Mouse (Mus musculus) A20 (cell line): ENCODE data around the gene Spc25.

Experiments used
- DNase-seq: peaks from one replicate; pipeline ENCODE4 v3.0.0-alpha.2; 2011; ENCODE audit warnings: low read depth, low spot score

Spc25 gene

GRCm38 (mm10) chr2:69187990-69188389, 18.0 kb downstream of the Spc25 start:
- no peak for DNase-seq

GRCm38 (mm10) chr2:69179721-69180120, 26.3 kb downstream of the Spc25 start:
- no peak for DNase-seq

DNA sequence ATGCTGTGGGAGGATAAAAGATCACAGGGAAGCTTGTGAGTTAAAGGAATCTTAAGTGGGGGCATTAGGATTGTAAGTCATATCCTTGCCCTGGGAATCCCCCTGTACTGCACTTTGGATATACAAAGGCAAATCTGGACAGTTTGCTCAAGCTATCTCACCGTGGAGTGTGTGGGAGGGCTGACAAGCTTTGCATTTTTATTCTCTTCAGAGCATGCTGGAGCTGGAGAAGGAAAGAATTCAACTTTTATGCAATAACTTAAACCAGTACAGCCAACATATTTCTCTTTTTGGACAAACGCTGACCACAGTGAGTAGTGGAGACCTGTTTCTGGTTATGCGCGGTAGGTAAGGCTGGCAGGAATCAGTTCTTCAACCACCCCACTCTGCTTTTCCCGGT, 30.7 kb downstream of the Spc25 start:
- DNase-seq, result no peak

GRCm38 (mm10) chr2:69170395-69171077, 35.5 kb downstream of the Spc25 start:
- DNase-seq, result no peak

GRCm38 (mm10) chr2:69158907-69159306, 47.1 kb downstream of the Spc25 start:
- no peak for DNase-seq

GRCm38 (mm10) chr2:69156283-69156682, 49.7 kb downstream of the Spc25 start:
- DNase-seq, result no peak

DNA sequence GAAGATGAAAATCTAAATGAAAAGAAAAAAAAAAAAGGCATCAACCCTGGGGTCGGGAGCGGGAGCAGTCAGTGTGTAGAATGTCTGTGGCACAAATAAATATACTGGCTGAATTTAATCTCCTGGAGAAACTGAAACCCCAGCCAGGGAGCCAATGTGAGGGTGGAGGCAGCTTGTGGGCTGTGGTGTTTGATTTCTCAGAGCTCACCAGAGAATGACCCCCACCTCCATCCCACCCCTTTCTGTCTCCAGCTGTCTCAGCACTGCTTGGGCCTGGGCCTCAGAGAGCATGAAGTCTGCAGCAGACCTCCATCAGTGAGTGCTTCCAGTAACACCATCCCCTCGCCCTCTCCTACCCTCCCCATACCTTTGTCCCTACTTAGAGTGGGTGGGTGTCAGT, 50.1 kb downstream of the Spc25 start:
- no peak for DNase-seq

DNA sequence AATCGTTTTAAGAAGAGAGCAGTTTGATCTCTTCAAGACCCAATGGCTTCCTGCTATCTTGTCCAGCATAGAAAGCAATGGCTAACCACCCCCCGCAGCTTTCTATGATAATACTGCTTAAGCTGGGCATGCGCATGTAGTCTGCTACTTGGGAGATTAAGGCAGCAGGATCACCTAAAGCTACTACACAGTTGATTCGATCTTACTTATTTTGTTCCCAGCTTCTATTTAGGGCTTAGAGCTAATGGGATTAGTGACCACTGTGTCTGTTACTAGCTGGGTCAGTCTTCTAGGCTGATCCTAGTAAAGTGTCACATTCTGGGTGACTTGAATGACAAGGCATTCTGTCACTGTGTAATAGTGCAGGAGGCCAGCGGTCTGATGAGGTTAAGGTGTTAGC, 55.2 kb downstream of the Spc25 start:
- DNase-seq, result no peak

GRCm38 (mm10) chr2:69149154-69149553, 56.8 kb downstream of the Spc25 start:
- DNase-seq, result no peak

GRCm38 (mm10) chr2:69148691-69149090, 57.3 kb downstream of the Spc25 start:
- DNase-seq, result no peak
